Comparison of ENCODE assay signal across 8 mouse cellular contexts in genomic region chr1:59252762-59253161, GRCm38 (mm10). TPM values are rescaled to one million over a fixed set of nuclear protein-coding genes. Genes with fewer than 3 reads are reported as not detected.
DNase-seq lines count a peak whose midpoint lies in the region; ATAC-seq lines count a peak whose summit lies in the region.
"Had no signal": no experiment of that assay in that cellular context is flagged by ENCODE, and none has a peak within 500 bp of the region (broad histone marks: within the 10 kb centered on the region; RNA-seq: fewer than 3 reads in every experiment).

No protein-coding gene starts in this region.

- H3K4me3 ChIP-seq in lung, embryonic 16.5 days (ENCODE audit: low read length), result peak overlapping the region; percentile 41

- WGBS in lung, embryonic 16.5 days, result 6% methylated on average over 5 of the region's 7 CpGs

- H3K27ac ChIP-seq in lung, embryonic 16.5 days (ENCODE audit: low read length), result no peak overlapping the region

- H3K27me3 ChIP-seq in lung, embryonic 16.5 days (ENCODE audit: control insufficient read depth, insufficient read depth, low read depth, low read length), result no peaks in the 10 kb centered on the region

- no peaks in the 10 kb centered on the region for H3K36me3 ChIP-seq in lung, embryonic 16.5 days (ENCODE audit: control insufficient read depth, insufficient read depth, low read length)

- peak; percentile 52; the same call in 1 of the 2 replicates for ATAC-seq in lung, embryonic 16.5 days (ENCODE audit: low read depth)

- H3K9me3 ChIP-seq in lung, embryonic 16.5 days (ENCODE audit: control insufficient read depth, low read length), result no peaks in the 10 kb centered on the region

- peak; percentile 49 for DNase-seq in cerebellum, adult 8-10 months
- DNase-seq in embryo, embryonic 10.5 days (ENCODE audit: low spot score), result peak; percentile 35
- peak; percentile 23 for DNase-seq in kidney, adult 18-20 months
- DNase-seq in gastrocnemius, adult 18-20 months (ENCODE audit: low spot score), result no peak
- no peak for DNase-seq in left cerebral cortex, adult 18-20 months (ENCODE audit: low spot score in 2 of 2)
- DNase-seq in right cerebral cortex, postnatal 14 days, result no peak

- H3K9ac ChIP-seq in lung, embryonic 16.5 days (ENCODE audit: low read length), result no peak overlapping the region

- H3K4me1 ChIP-seq in lung, embryonic 16.5 days (replicated peaks; ENCODE audit: control insufficient read depth, insufficient read depth, low read length), result no peaks in the 10 kb centered on the region

- H3K4me2 ChIP-seq in lung, embryonic 16.5 days (ENCODE audit: low read depth, low read length), result peak overlapping the region; percentile 70

RNA-seq across cellular contexts. Expression of gene Cdk15, which starts 3.9 kb away (rescaled TPM):
- not detected in 2 replicates for polyA plus RNA-seq in lung, embryonic 16.5 days (2015; fragmentation: Nextera tagmentation; extraction: Ambion mirVana)
- under 1 TPM; 0.14 TPM for total RNA-seq in gastrocnemius, adult 18-20 months (2021)
- under 1 TPM; 0.42 to 0.44 TPM for total RNA-seq in left cerebral cortex, adult 18-20 months (2021)
- total RNA-seq: neutrophil, adult 5-6 weeks had no signal

RNA-seq across cellular contexts. Expression of gene Als2, which starts 15.7 kb away (rescaled TPM):
- 11.2 and 11.6 TPM in 2 replicates for polyA plus RNA-seq in lung, embryonic 16.5 days (2015; fragmentation: Nextera tagmentation; extraction: Ambion mirVana)
- 10 to 100 TPM; 17.4 to 19.3 TPM for total RNA-seq in gastrocnemius, adult 18-20 months (2021)
- 10 to 100 TPM; 35.5 to 36.1 TPM for total RNA-seq in left cerebral cortex, adult 18-20 months (2021)

Comparison
In these comparisons a context has a peak if more than half of its experiments do, and no peak if none do; other contexts are left out.
1. DNase-seq: peak in cerebellum, adult 8-10 months (single experiment), embryo, embryonic 10.5 days (single experiment) and kidney, adult 18-20 months (single experiment); none in gastrocnemius, adult 18-20 months (single experiment), left cerebral cortex, adult 18-20 months (0 of 2) and right cerebral cortex, postnatal 14 days (single experiment).